Mouse (Mus musculus) lung, embryonic 16.5 days (tissue): ENCODE measurements around the gene Cdk10. TPM values are rescaled to one million over a fixed set of nuclear protein-coding genes. Genes with fewer than 3 reads are reported as not detected.
"Not testable (repeated sequence)": the region's sequence is repeated elsewhere in the genome, so short reads cannot be mapped to it uniquely, and the experiment has no call there.

Experiments
- ATAC-seq: fragments of 200-750 bp; cut with Nextera tagmentation; 2 replicates; pipeline ENCODE4 v1.8.0; 2017; ENCODE audit warnings: low read depth, mild to moderate bottlenecking, moderate library complexity
- H3K27ac ChIP-seq: fragments of 300-500 bp; sonication (generic); 2 replicates; pipeline ENCODE4 v1.5.1; 2014; ENCODE audit warnings: mild to moderate bottlenecking, control low read depth, low read length
- H3K27me3 ChIP-seq: fragments of 300-500 bp; sonication (generic); 2 replicates; pipeline ENCODE4 v1.6.1; 2014; ENCODE audit warnings: low read depth, low read length, mixed read lengths; ENCODE audit not compliant: control insufficient read depth, insufficient read depth
- H3K36me3 ChIP-seq: fragments of 300-500 bp; sonication (generic); 2 replicates; pipeline ENCODE4 v1.6.1; 2014; ENCODE audit warnings: low read length; ENCODE audit not compliant: control insufficient read depth, insufficient read depth
- H3K4me1 ChIP-seq: fragments of 300-500 bp; sonication (generic); replicated peaks from 2 replicates; pipeline ENCODE4 v1.6.1; 2014; ENCODE audit warnings: low read length, mixed read lengths; ENCODE audit not compliant: control insufficient read depth, insufficient read depth
- H3K4me2 ChIP-seq: fragments of 300-500 bp; sonication (generic); 2 replicates; pipeline ENCODE4 v1.6.1; 2014; ENCODE audit warnings: low read depth, low read length, control low read depth
- H3K4me3 ChIP-seq: fragments of 300-500 bp; sonication (generic); 2 replicates; pipeline ENCODE4 v1.5.1; 2014; ENCODE audit warnings: mild to moderate bottlenecking, low read length, control low read depth
- H3K9ac ChIP-seq: fragments of 300-500 bp; sonication (generic); 2 replicates; pipeline ENCODE4 v1.6.1; 2014; ENCODE audit warnings: low read length, control low read depth
- H3K9me3 ChIP-seq: fragments of 300-500 bp; sonication (generic); 2 replicates; pipeline ENCODE4 v1.6.1; 2016; ENCODE audit warnings: low read length; ENCODE audit not compliant: control insufficient read depth
- WGBS: fragments of 180-500 bp; shearing (Covaris S2); extraction: QIAGEN DNeasy Blood & Tissue Kit; methylation state at CpG from one replicate; pipeline ENCODE4 v1.1.7; 2014; 5-methylcytosine and 5-hydroxymethylcytosine counted together
- polyA plus RNA-seq: library from polyadenylated mRNA; unstranded; fragments of >200 nt; fragmentation: Nextera tagmentation; extraction: Ambion mirVana; gene quantifications from 2 replicates; pipeline ENCODE4 v1.2.1, GENCODE M21; 2015

The Cdk10 gene
- polyA plus RNA-seq, 1 experiment from 2014 or later, result 30.1 TPM

DNA sequence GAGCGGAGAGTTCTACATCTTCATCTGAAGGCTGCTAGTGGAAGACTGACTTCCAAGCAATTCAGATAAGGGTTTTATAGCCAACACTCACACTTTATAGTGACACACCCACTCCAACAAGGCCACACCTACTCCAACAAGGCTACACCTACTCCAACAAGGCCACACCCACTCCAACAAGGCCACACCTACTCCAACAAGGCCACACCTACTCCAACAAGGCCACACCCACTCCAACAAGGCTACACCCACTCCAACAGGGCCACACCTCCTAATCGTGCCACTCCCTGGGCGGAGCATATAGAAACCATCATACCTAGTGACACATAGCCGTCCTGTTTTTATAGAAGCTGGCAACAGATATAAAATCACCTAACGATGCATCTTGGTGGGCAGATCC is 27.6 kb upstream of the Cdk10 start:
- H3K4me1 ChIP-seq, H3K27ac ChIP-seq, H3K36me3 ChIP-seq, H3K4me2 ChIP-seq, H3K9ac ChIP-seq, H3K27me3 ChIP-seq, H3K9me3 ChIP-seq, H3K4me3 ChIP-seq, ATAC-seq: not testable (repeated sequence)
- WGBS, result 77% methylated on average over 5 of the region's 5 CpGs

DNA sequence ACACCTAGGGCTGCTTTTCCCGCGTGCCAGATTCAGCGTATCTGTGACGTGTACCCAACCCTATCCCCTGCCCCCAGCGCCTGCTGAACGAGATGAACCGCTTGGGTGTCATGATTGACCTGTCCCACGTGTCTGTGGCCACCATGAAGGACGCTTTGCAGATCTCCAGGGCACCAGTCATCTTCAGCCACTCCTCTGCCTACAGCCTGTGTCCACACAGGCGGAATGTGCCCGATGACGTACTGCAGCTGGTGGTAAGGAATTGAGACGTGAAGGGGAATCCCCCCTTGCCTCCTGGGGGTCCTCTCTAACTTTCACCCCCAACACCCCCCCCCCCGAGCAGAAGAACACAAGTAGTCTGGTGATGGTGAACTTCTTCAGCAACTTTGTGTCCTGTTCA is 24.8 kb upstream of the Cdk10 start:
- H3K4me1 ChIP-seq, result 0 out of 2 replicates have a peak, but pooled peaks cover 4% of the 10 kb centered on the region
- H3K36me3 ChIP-seq, result peaks cover 7% of the 10 kb centered on the region
- whole genome bisulfite sequencing, result 34% methylated on average over 14 of the region's 14 CpGs
- ATAC-seq, result peak; percentile 64
- no peak overlapping the region for H3K27ac ChIP-seq
- H3K9ac ChIP-seq, result no peak overlapping the region
- H3K27me3 ChIP-seq, result no peaks in the 10 kb centered on the region
- H3K9me3 ChIP-seq, result no peaks in the 10 kb centered on the region
- no peak overlapping the region for H3K4me3 ChIP-seq
- H3K4me2 ChIP-seq, result no peak overlapping the region

DNA sequence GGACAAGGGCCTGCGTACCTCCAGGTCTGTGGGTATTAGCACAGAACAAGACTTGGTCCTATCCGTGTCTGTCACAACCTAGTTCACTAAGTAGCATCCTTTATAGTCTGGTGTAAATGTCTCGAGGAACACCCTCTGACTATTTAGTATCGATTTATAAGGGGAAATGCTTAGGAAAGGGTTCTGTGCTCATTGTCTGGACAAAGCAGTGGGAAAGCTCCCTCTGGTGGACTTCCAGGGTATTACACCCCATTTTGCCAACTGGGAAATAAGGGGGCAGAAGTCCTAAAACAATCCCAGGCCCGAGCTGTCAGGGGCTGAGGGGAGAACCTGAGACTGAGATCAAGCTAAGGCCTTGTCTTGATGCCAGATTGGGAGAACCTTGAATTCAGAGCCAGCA is 22.4 kb upstream of the Cdk10 start:
- Histone ChIP-seq H3K27ac (no peak overlapping the region), H3K4me2 (no peak overlapping the region), H3K9me3 (no peaks in the 10 kb centered on the region), H3K9ac (no peak overlapping the region), H3K27me3 (no peaks in the 10 kb centered on the region), H3K4me3 (no peak overlapping the region), H3K36me3 (peaks cover 18% of the 10 kb centered on the region), H3K4me1 (0 out of 2 replicates have a peak, but pooled peaks cover 4% of the 10 kb centered on the region)
- 25% methylated on average over 5 of the region's 5 CpGs for WGBS
- ATAC-seq, result no peak

DNA sequence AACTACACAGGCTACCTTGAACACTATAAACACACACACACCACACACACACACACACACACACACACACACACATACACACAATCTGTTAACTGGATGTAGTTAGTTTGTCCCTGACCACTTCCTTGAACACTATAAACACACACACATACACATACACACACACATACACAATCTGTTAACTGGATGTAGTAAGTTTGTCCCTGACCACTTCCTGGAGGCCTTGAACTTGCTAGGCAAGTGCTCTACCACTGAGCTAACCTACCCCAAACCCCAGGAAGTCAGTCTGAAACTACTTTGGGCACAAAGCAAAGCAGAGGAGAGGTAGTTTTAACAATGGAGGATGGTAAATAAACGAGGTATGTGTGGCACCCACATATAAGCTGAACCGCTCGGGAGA is 21.1 kb upstream of the Cdk10 start:
- H3K36me3 ChIP-seq, result peaks cover 22% of the 10 kb centered on the region
- H3K9me3 ChIP-seq, result no peaks in the 10 kb centered on the region
- no peak overlapping the region for H3K4me3 ChIP-seq
- ATAC-seq, result no peak
- H3K4me1 ChIP-seq, result 0 out of 2 replicates have a peak, but pooled peaks cover 4% of the 10 kb centered on the region
- H3K27ac ChIP-seq, result no peak overlapping the region
- no peak overlapping the region for H3K4me2 ChIP-seq
- WGBS, result 79% methylated on average over 3 of the region's 3 CpGs
- no peaks in the 10 kb centered on the region for H3K27me3 ChIP-seq
- H3K9ac ChIP-seq, result no peak overlapping the region

DNA sequence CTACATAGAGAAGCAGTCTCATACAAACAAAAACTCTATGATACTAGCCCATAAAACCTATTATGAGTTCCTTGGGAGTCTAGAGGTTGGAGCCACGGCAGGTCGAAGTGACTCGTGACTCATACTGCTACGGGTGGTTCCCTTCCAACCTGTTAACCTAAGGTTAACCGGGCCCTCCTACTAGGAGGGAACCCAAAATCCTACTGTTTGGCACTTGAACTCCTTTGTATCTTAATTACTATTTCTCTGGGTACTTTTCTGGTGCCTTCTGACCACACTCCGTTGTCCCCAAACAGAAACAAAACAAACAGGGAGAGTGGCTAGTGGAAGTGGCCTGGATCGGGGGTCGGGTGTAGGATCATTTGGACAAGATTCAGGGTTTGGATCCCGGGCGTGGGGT is 12.8 kb upstream of the Cdk10 start:
- Histone ChIP-seq H3K4me1 (peaks cover 13% of the 10 kb centered on the region), H3K9me3 (no peaks in the 10 kb centered on the region), H3K4me2 (peak overlapping the region; percentile 88), H3K9ac (peak overlapping the region; percentile 98), H3K27ac (0 out of 2 replicates have a peak overlapping the region, but pooled peaks have one; percentile 24), H3K36me3 (peaks cover 17% of the 10 kb centered on the region), H3K4me3 (peak overlapping the region; percentile 92), H3K27me3 (no peaks in the 10 kb centered on the region)
- 36% methylated on average over 10 of the region's 10 CpGs for WGBS
- no peak for ATAC-seq

DNA sequence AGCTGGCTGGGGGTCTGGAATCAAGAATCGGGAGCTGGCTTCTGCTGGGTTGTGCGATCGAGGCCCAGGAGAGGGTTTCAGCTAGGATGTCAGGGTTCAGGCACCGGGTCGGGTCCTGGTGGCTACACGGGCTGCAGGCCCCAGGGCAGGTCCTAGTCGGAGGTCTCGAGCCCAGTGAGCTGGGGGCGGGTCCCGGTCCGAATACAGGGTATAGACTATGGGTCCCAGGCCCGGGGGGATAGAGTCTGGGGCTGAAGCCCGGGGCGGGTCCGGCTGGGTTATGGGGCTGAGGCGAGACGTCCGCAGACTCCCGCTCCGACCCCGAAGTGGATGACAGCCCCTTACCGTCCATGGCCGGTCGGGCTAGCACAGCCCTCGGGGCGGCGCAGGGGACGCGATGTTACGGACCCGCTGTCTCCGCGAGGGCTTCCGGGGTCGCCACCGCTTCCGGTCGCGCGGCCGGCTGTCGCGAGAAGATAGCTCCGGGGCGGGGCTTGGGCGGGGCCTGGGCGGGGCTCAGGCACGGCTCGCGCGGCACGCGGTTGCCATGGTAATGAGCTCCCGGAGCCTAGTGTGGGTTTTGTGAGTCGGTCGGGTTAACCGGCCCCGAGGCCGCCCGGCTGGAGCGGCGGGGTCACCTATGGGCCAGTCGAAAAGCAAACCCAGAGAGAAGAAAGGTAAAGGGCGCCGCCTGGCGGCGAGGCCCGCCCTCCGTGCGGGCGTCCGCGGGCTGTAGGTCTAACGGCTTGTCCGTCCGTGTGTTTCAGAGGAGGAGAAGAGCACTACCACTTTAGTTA is 12.1 kb upstream of the Cdk10 start, which contains the start of the genes Chmp1a and Spata33:
Gene Chmp1a, minus strand, starts transcription at position 443 of the 797 bp plus-strand sequence.
Gene Spata33, plus strand, starts transcription at position 512 of the 797 bp plus-strand sequence.
- peak within 1 kb of the TSS; percentile 88 for H3K4me2 ChIP-seq
- H3K36me3 ChIP-seq, result peaks cover 11% of the 10 kb centered on the region
- peak within 1 kb of the TSS; percentile 35 for H3K27ac ChIP-seq
- H3K4me1 ChIP-seq, result peaks cover 13% of the 10 kb centered on the region
- no peaks in the 10 kb centered on the region for H3K9me3 ChIP-seq
- ATAC-seq, result peak; percentile 97
- H3K9ac ChIP-seq, result peak within 1 kb of the TSS; percentile 98
- H3K4me3 ChIP-seq, result peak within 1 kb of the TSS; percentile 92
- WGBS, result under 1% methylated on average over 62 of the region's 76 CpGs
- H3K27me3 ChIP-seq, result no peaks in the 10 kb centered on the region

DNA sequence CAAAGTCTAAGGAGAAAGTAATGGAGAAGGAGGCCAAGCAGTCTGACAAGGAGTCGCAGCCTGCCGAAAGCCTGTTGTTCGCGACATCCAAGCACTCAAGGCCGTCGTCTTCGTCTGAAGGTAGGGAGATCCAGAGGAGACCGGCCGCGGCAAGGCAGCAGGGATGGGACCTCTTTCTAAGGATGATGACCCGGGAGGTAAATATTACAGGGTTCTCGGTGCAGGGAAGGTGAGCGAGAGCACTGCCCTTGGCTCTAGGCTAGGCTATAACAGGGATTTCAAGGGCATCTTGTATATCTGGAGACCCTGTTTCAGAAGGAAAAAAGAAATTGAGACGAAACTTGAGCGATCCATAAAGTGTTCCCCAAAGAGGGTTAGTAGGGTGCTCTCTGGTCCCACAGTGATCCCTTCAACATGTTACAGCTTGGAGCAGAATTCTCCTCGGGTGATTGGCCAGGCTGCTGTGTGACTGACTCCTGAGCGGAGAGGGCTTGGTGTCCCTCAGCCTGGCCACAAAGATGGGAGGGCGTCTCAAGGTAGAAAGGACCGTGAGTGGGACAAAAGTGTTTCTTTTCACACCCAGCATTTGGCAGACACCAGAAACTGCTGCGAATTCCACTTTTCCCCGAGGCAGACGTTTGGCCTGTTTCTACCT is 11.4 kb upstream of the Cdk10 start:
- no peaks in the 10 kb centered on the region for H3K27me3 ChIP-seq
- H3K27ac ChIP-seq, result peak overlapping the region; percentile 35; the same call in 1 of the 2 replicates
- H3K9ac ChIP-seq, result peak overlapping the region; percentile 98
- WGBS, result 12% methylated on average over 22 of the region's 22 CpGs
- peak; percentile 23 for ATAC-seq
- H3K4me1 ChIP-seq, result peaks cover 13% of the 10 kb centered on the region
- peak overlapping the region; percentile 88 for H3K4me2 ChIP-seq
- no peaks in the 10 kb centered on the region for H3K9me3 ChIP-seq
- H3K4me3 ChIP-seq, result peak overlapping the region; percentile 92
- peaks cover 9% of the 10 kb centered on the region for H3K36me3 ChIP-seq

DNA sequence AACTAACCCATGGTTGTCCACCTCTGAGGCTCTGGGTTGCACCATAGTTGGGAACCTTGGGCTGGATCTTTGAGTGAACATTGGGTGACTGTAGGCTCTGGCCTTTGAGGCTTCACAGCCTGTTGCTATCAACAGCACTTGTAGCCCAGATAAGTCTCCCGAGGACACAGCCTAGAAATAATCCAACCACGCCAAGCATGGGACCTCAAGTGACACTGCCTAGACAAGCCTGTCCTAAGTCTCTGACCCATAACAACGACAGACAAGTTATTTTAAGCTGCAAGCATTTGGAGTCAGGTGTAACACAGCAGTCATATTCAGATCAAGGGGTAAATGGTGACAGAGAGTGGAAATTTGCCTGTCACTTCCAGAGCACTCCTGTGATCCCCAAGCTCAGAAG is 9.2 kb upstream of the Cdk10 start:
- H3K4me3 ChIP-seq, result no peak overlapping the region
- H3K4me1 ChIP-seq, result peaks cover 13% of the 10 kb centered on the region
- 65% methylated on average over 3 of the region's 3 CpGs for WGBS
- H3K4me2 ChIP-seq, result no peak overlapping the region
- H3K9ac ChIP-seq, result no peak overlapping the region
- ATAC-seq, result no peak
- no peaks in the 10 kb centered on the region for H3K27me3 ChIP-seq
- H3K27ac ChIP-seq, result no peak overlapping the region
- no peaks in the 10 kb centered on the region for H3K9me3 ChIP-seq
- no peaks in the 10 kb centered on the region for H3K36me3 ChIP-seq

DNA sequence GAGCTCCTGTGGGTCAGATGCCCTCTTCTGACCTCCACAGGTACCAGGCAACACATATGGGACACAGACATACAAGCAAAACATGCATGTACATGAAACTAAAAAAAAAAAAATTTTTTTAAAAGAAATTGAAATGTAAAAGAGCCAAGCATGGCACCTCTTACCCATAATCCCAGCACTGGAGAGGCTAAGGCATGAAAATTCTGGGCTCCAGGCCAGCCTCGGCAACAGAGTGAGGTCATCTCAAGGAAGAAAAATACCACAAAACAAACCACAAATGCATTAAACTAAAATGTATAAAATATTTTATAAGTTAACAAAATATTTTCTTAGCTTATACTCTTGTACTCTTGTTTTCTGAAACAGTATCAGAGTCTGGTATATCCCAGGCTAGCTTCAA is 3.7 kb upstream of the Cdk10 start:
- no peak for ATAC-seq
- no peaks in the 10 kb centered on the region for H3K36me3 ChIP-seq

More for the DNA sequence above, 3.7 kb upstream of the Cdk10 start:
- H3K27me3 ChIP-seq, result no peaks in the 10 kb centered on the region
- WGBS, result 52% methylated on average over 1 of the region's 1 CpGs
- peaks cover 5% of the 10 kb centered on the region; the same call in 1 of the 2 replicates for H3K4me1 ChIP-seq
- no peak overlapping the region for H3K4me2 ChIP-seq
- H3K4me3 ChIP-seq, result no peak overlapping the region
- no peak overlapping the region for H3K27ac ChIP-seq
- H3K9ac ChIP-seq, result no peak overlapping the region
- H3K9me3 ChIP-seq, result no peaks in the 10 kb centered on the region
